9 mouse cellular contexts compared by ENCODE assay signal in the genomic region with DNA sequence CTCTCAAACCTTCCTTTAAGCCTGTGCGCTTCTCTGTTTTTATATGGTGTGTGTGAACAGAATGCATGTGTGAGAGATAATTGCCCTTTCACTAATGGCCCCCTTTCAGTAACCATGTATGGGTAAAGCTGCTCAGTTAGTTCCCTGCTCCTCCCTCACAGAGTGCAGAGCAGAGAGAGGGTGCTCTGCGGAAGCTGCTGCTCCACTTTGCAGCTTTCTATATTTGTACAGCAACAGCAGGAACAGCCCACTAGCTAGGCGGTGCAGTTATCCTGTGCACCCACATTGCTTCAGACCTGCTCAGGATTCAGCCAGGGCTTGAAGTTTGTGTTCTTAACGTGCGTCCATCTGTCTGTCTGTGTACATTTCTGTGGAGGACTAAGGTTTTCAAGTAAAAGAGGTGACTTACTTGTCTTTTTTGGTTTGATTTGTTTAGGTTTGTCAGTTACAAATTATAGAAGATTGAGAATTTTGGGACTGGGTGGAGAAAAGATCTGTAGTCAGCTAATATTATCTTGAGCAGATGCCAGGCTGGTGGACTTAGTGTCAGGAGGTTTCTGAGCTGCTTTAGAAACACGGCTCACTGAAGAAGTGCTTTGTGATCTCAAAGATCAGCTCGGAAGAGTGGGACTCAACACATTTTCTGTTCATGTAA. TPM values are rescaled to one million over a fixed set of nuclear protein-coding genes. Genes with fewer than 3 reads are reported as not detected.
DNase-seq lines count a peak whose midpoint lies in the region; ATAC-seq and TF ChIP-seq lines count a peak whose summit lies in the region.
"Had no signal": no experiment of that assay in that cellular context is flagged by ENCODE, and none has a peak within 500 bp of the region (broad histone marks: within the 10 kb centered on the region; RNA-seq: fewer than 3 reads in every experiment).

No protein-coding gene starts in this region.

- no peak for TF ChIP-seq CTCF in olfactory bulb, adult 2 months (IDR thresholded peaks at IDR 0.05; ENCODE audit: insufficient read depth, low read depth, low read length)

- H3K4me3 ChIP-seq in olfactory bulb, adult 2 months (ENCODE audit: insufficient read depth, low read depth, low read length): no peak overlapping the region
- H3K4me3 ChIP-seq: erythroblast, embryonic 14.5 days had no signal

- ATAC-seq in cerebellum, adult (ENCODE audit: insufficient number of reproducible peaks, low FRiP score, low TSS enrichment): peak; percentile 85
- ATAC-seq in erythroblast, adult 5-6 weeks (replicated peaks; ENCODE audit: low FRiP score, poor library complexity, severe bottlenecking): peak; percentile 42; the same call in 1 of the 2 replicates

- H3K4me1 ChIP-seq in olfactory bulb, adult 2 months (ENCODE audit: control insufficient read depth, insufficient read depth, low read length): 0 out of 2 replicates have a peak, but pooled peaks cover 2% of the 10 kb centered on the region

- DNase-seq in cerebellum, postnatal 4 days (ENCODE audit: low spot score in 2 of 2): no peak
- DNase-seq in CD4-positive, CD25-positive, alpha-beta regulatory T cell, adult 2 months (ENCODE audit: low read depth, low spot score): peak; percentile 19
- peak; percentile 41 to 60 for DNase-seq in heart, postnatal 10 days
- DNase-seq in left cerebral cortex, postnatal 36 days (ENCODE audit: low spot score in 2 of 2): peak; percentile 74 to 77
- no peak for DNase-seq in embryo, embryonic 11 days

- H3K27ac ChIP-seq in olfactory bulb, adult 2 months (ENCODE audit: insufficient read depth, low read depth, low read length): peak overlapping the region; percentile 88

- no peak for TF ChIP-seq POLR2A in olfactory bulb, adult 2 months (IDR thresholded peaks at IDR 0.05; ENCODE audit: insufficient read depth, low read depth, low read length)

- 9% methylated on average over 7 of the region's 7 CpGs for WGBS in olfactory bulb, adult 2 months

- intact Hi-C loops in heart, postnatal 10 days (cut with DNase I): no loop called here
- intact Hi-C loops in left cerebral cortex, postnatal 36 days (cut with DNase I): loop anchor here (2.0 to 10.0 kb wide), 4 partner anchors 24 to 90 kb away; partner anchors contain the start of gene Celf1

RNA-seq across cellular contexts. Expression of gene Celf1, which starts 24.8 kb away (rescaled TPM):
- 23.8 and 25.4 TPM in 2 replicates for total RNA-seq in erythroblast, adult 5-6 weeks (2015; ENCODE audit: low replicate concordance)
- 31.9 and 38.8 TPM in 2 replicates for total RNA-seq in erythroblast, adult 5-6 weeks (2017; ENCODE audit: low replicate concordance)
- total RNA-seq in heart, postnatal 10 days (2021): 100 to 1,000 TPM; 111 to 119 TPM
- 100 to 1,000 TPM; 145 to 163 TPM for total RNA-seq in left cerebral cortex, postnatal 36 days (2021)
- polyA plus RNA-seq in olfactory bulb, adult 2 months (2012; ENCODE audit: insufficient read depth, insufficient read length, low replicate concordance, missing spikeins): 177 and 210 TPM in 2 replicates

Comparison
In these comparisons a context has a peak if more than half of its experiments do, and no peak if none do; other contexts are left out.
1. DNase-seq: peak in CD4-positive, CD25-positive, alpha-beta regulatory T cell, adult 2 months (single experiment), heart, postnatal 10 days (2 of 2) and left cerebral cortex, postnatal 36 days (2 of 2); none in cerebellum, postnatal 4 days (0 of 2) and embryo, embryonic 11 days (single experiment).